25 mouse cellular contexts compared by ENCODE assay signal in the genomic region with DNA sequence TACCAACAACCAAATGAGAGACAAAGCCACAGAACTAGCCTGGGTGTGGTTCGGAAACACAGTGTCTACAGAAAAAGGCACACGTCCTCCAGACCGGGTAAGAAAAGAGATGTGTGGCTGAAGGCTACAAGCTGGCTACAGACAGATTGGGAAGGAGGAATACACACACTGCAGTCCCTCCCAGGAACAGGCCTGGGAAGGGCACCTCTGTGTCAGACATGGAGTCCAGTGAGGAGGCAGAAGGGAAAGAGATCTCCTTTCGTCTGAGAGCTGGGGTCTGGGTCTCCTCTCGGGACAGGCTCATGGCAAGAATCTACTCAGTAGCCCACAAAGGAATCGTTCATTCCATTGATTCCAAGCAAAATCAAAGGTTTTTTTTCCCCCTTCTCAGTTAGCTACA.
DNase-seq lines count a peak whose midpoint lies in the region; ATAC-seq and TF ChIP-seq lines count a peak whose summit lies in the region.
"Had no signal": no experiment of that assay in that cellular context is flagged by ENCODE, and none has a peak within 500 bp of the region (broad histone marks: within the 10 kb centered on the region; RNA-seq: fewer than 3 reads in every experiment).

No protein-coding gene starts in this region.

- H3K27me3 ChIP-seq in forebrain, embryonic 11.5 days (ENCODE audit: control insufficient read depth, insufficient read depth, low read length) = 0 out of 2 replicates have a peak, but pooled peaks cover 2% of the 10 kb centered on the region
- H3K27me3 ChIP-seq in forebrain, embryonic 10.5 days (ENCODE audit: poor library complexity, severe bottlenecking) = peaks cover 33% of the 10 kb centered on the region
- peaks cover 12% of the 10 kb centered on the region for H3K27me3 ChIP-seq in hindbrain, embryonic 10.5 days (ENCODE audit: insufficient read depth, poor library complexity, severe bottlenecking)
- no peaks in the 10 kb centered on the region for H3K27me3 ChIP-seq in hindbrain, embryonic 14.5 days (ENCODE audit: control insufficient read depth, insufficient read depth, low read length)
- no peaks in the 10 kb centered on the region for H3K27me3 ChIP-seq in lung, postnatal 0 days (replicated peaks; ENCODE audit: insufficient read depth, low read length)
- H3K27me3 ChIP-seq: embryonic facial prominence, embryonic 12.5 days; forebrain, embryonic 15.5 days had no signal

- no peak for ATAC-seq in forebrain, embryonic 11.5 days (replicated peaks; ENCODE audit: low FRiP score)
- ATAC-seq in hindbrain, embryonic 14.5 days (ENCODE audit: low FRiP score) = no peak
- no peak for ATAC-seq in lung, postnatal 0 days
- ATAC-seq: activated CD4-positive, CD25-positive, alpha-beta regulatory T cell, adult 4 months; CD4-positive, CD25-positive, alpha-beta regulatory T cell, adult 4 months; forebrain, embryonic 13.5 days; forebrain, embryonic 15.5 days; Patski had no signal

- H3K9ac ChIP-seq in forebrain, embryonic 11.5 days (ENCODE audit: low read length) = no peak overlapping the region
- H3K9ac ChIP-seq in hindbrain, embryonic 14.5 days = no peak overlapping the region
- no peak overlapping the region for H3K9ac ChIP-seq in lung, postnatal 0 days (replicated peaks; ENCODE audit: low read depth)
- H3K9ac ChIP-seq: embryonic facial prominence, embryonic 12.5 days; forebrain, embryonic 13.5 days; forebrain, embryonic 15.5 days had no signal

- no peak overlapping the region for H3K4me3 ChIP-seq in forebrain, embryonic 11.5 days (ENCODE audit: low read depth, low read length)
- H3K4me3 ChIP-seq in forebrain, embryonic 10.5 days = no peak overlapping the region
- no peak overlapping the region for H3K4me3 ChIP-seq in hindbrain, embryonic 10.5 days
- H3K4me3 ChIP-seq in hindbrain, embryonic 14.5 days (replicated peaks; ENCODE audit: low read length) = no peak overlapping the region
- no peak overlapping the region for H3K4me3 ChIP-seq in lung, postnatal 0 days (ENCODE audit: low read depth, low read length)
- no peak overlapping the region for H3K4me3 ChIP-seq in lung, adult 2 months (replicated peaks; ENCODE audit: extremely low read depth, low read depth, low read length)
- H3K4me3 ChIP-seq: embryonic facial prominence, embryonic 10.5 days; embryonic facial prominence, embryonic 12.5 days; forebrain, embryonic 13.5 days; forebrain, embryonic 15.5 days had no signal

- H3K4me2 ChIP-seq in forebrain, embryonic 11.5 days (ENCODE audit: low read depth, low read length, severe bottlenecking) = no peak overlapping the region
- no peak overlapping the region for H3K4me2 ChIP-seq in hindbrain, embryonic 14.5 days (replicated peaks)
- H3K4me2 ChIP-seq in lung, postnatal 0 days (replicated peaks; ENCODE audit: low read depth, low read length) = no peak overlapping the region
- H3K4me2 ChIP-seq: embryonic facial prominence, embryonic 12.5 days; forebrain, embryonic 13.5 days; forebrain, embryonic 15.5 days had no signal

- no peaks in the 10 kb centered on the region for H3K36me3 ChIP-seq in forebrain, embryonic 11.5 days (ENCODE audit: control insufficient read depth, insufficient read depth, low read length)
- no peaks in the 10 kb centered on the region for H3K36me3 ChIP-seq in forebrain, embryonic 10.5 days (replicated peaks)
- no peaks in the 10 kb centered on the region for H3K36me3 ChIP-seq in hindbrain, embryonic 10.5 days
- H3K36me3 ChIP-seq in hindbrain, embryonic 14.5 days (replicated peaks; ENCODE audit: control insufficient read depth, insufficient read depth) = no peaks in the 10 kb centered on the region
- no peaks in the 10 kb centered on the region for H3K36me3 ChIP-seq in lung, postnatal 0 days (ENCODE audit: insufficient read depth, low read length)
- H3K36me3 ChIP-seq: embryonic facial prominence, embryonic 10.5 days; embryonic facial prominence, embryonic 12.5 days; forebrain, embryonic 15.5 days; G1E had no signal

- 75% methylated on average over 6 of the region's 6 CpGs for WGBS in forebrain, embryonic 11.5 days
- 87% methylated on average over 6 of the region's 6 CpGs for WGBS in forebrain, embryonic 10.5 days
- 78% methylated on average over 6 of the region's 6 CpGs for WGBS in hindbrain, embryonic 10.5 days
- WGBS in hindbrain, embryonic 14.5 days = 80% methylated on average over 6 of the region's 6 CpGs
- WGBS in lung, postnatal 0 days = 66% methylated on average over 6 of the region's 6 CpGs
- 70% methylated on average over 6 of the region's 6 CpGs for WGBS in lung, adult 2 months

- TF ChIP-seq POLR2A in lung, adult 2 months (IDR thresholded peaks at IDR 0.05; ENCODE audit: borderline replicate concordance, extremely low read depth, low read depth, low read length) = no peak

- peaks cover 4% of the 10 kb centered on the region; the same call in 1 of the 2 replicates for H3K4me1 ChIP-seq in forebrain, embryonic 11.5 days (replicated peaks; ENCODE audit: control insufficient read depth, insufficient read depth, low read length)
- peaks cover 38% of the 10 kb centered on the region for H3K4me1 ChIP-seq in forebrain, embryonic 10.5 days
- H3K4me1 ChIP-seq in hindbrain, embryonic 10.5 days (replicated peaks) = peaks cover 22% of the 10 kb centered on the region
- H3K4me1 ChIP-seq in hindbrain, embryonic 14.5 days (replicated peaks; ENCODE audit: control insufficient read depth, insufficient read depth, low read length) = peaks cover 4% of the 10 kb centered on the region; the same call in 1 of the 2 replicates
- no peaks in the 10 kb centered on the region for H3K4me1 ChIP-seq in lung, postnatal 0 days (ENCODE audit: insufficient read depth, low read depth, low read length)
- no peaks in the 10 kb centered on the region for H3K4me1 ChIP-seq in lung, adult 2 months (ENCODE audit: control insufficient read depth, insufficient read depth, low read length)
- H3K4me1 ChIP-seq: embryonic facial prominence, embryonic 12.5 days had no signal

- no peaks in the 10 kb centered on the region for H3K9me3 ChIP-seq in forebrain, embryonic 11.5 days (ENCODE audit: control insufficient read depth, low read length)
- H3K9me3 ChIP-seq in forebrain, embryonic 10.5 days = no peaks in the 10 kb centered on the region
- H3K9me3 ChIP-seq in hindbrain, embryonic 10.5 days = no peaks in the 10 kb centered on the region
- no peaks in the 10 kb centered on the region for H3K9me3 ChIP-seq in hindbrain, embryonic 14.5 days (ENCODE audit: control insufficient read depth, low read length)
- H3K9me3 ChIP-seq in lung, postnatal 0 days (ENCODE audit: low read length) = no peaks in the 10 kb centered on the region
- H3K9me3 ChIP-seq: embryonic facial prominence, embryonic 10.5 days; embryonic facial prominence, embryonic 12.5 days; forebrain, embryonic 13.5 days; forebrain, embryonic 15.5 days had no signal

- no peak for TF ChIP-seq EP300 in lung, postnatal 0 days (IDR thresholded peaks at IDR 0.05)

- H3K27ac ChIP-seq in forebrain, embryonic 11.5 days (ENCODE audit: low read depth, low read length) = no peak overlapping the region
- no peak overlapping the region for H3K27ac ChIP-seq in forebrain, embryonic 10.5 days
- 0 out of 2 replicates have a peak overlapping the region, but pooled peaks have one; percentile 35 for H3K27ac ChIP-seq in hindbrain, embryonic 10.5 days
- H3K27ac ChIP-seq in hindbrain, embryonic 14.5 days = no peak overlapping the region
- H3K27ac ChIP-seq in lung, postnatal 0 days (ENCODE audit: low read length) = no peak overlapping the region
- H3K27ac ChIP-seq: embryonic facial prominence, embryonic 10.5 days; embryonic facial prominence, embryonic 12.5 days; forebrain, embryonic 13.5 days; forebrain, embryonic 15.5 days had no signal

- peak; percentile 43 for DNase-seq in forebrain, embryonic 11.5 days (ENCODE audit: low spot score)
- DNase-seq in forebrain, embryonic 10.5 days (ENCODE audit: extremely low spot score, low spot score) = no peak
- DNase-seq in hindbrain, embryonic 10.5 days (ENCODE audit: low spot score) = no peak
- DNase-seq in hindbrain, embryonic 14.5 days (ENCODE audit: low spot score) = no peak
- peak; percentile 5 for DNase-seq in lung, postnatal 10 days
- no peak for DNase-seq in lung, postnatal 0 days (ENCODE audit: low spot score)
- peak; percentile 2 for DNase-seq in lung, postnatal 36 days
- no peak for DNase-seq in lung, adult 2 months
- DNase-seq: adrenal gland, adult 8-10 months; adrenal gland, postnatal 14 days; adrenal gland, postnatal 36 days; B cell, adult 2 months; cerebellum, adult 11-12 months; cerebellum, adult 2 months; cerebellum, adult 9-10 months; cerebellum, postnatal 10 days; cerebellum, postnatal 25 days had no signal

- TF ChIP-seq CTCF in lung, postnatal 0 days (IDR thresholded peaks at IDR 0.05) = no peak
- TF ChIP-seq CTCF in lung, adult 2 months (IDR thresholded peaks at IDR 0.05; ENCODE audit: insufficient read depth, low read length) = no peak

Comparison
In these comparisons a context has a peak if more than half of its experiments do, and no peak if none do; other contexts are left out.
1. DNase-seq: peak in forebrain, embryonic 11.5 days (single experiment), lung, postnatal 10 days (single experiment) and lung, postnatal 36 days (single experiment); none in forebrain, embryonic 10.5 days (single experiment), hindbrain, embryonic 10.5 days (single experiment), hindbrain, embryonic 14.5 days (single experiment), lung, postnatal 0 days (single experiment) and lung, adult 2 months (single experiment).